Mouse (Mus musculus) bone marrow, adult 2 months (tissue): Measurements from ENCODE around the gene Tmem53.

Source experiments
- CTCF ChIP-seq: fragments of 200-500 bp; IDR thresholded peaks from 2 replicates; pipeline ENCODE4 v1.5.1; 2011; ENCODE audit warnings: low read length, control low read depth; ENCODE audit not compliant: control insufficient read depth, insufficient read depth
- POLR2A ChIP-seq: fragments of 200-500 bp; IDR thresholded peaks from 2 replicates; pipeline ENCODE4 v1.6.1; 2011; ENCODE audit warnings: low read depth, mild to moderate bottlenecking, control low read depth, low read length, borderline replicate concordance; ENCODE audit not compliant: control insufficient read depth

GRCm38 (mm10) chr4:117234166-117234741 lies 17.5 kb upstream of the Tmem53 start:
- TF ChIP-seq CTCF, result no peak
- no peak for TF ChIP-seq POLR2A
